Mouse (Mus musculus) MEL (cell line): ENCODE data around the gene Atp6v0a1. TPM values are rescaled to one million over a fixed set of nuclear protein-coding genes. Genes with fewer than 3 reads are reported as not detected.

Source experiments
- DNase-seq: peaks from one replicate; pipeline ENCODE4 v3.0.0; 2011; ENCODE audit warnings: low read depth, low spot score
- H3K27ac ChIP-seq: 2 replicates; pipeline ENCODE4 v1.5.1; 2012; ENCODE audit warnings: low read depth, mild to moderate bottlenecking, control low read depth, low read length, moderate library complexity; ENCODE audit not compliant: control insufficient read depth
- H3K27me3 ChIP-seq, 2 experiments: fragments of 150-350 bp in 1 of 2; sonication (generic) in 1 of 2; 2 replicates each; pipeline ENCODE4 v1.6.1; 2012; ENCODE audit warnings: low read length in 2 of 2, mild to moderate bottlenecking in 2 of 2, improper control_type of control experiment in 1 of 2, moderate library complexity in 1 of 2; ENCODE audit not compliant: insufficient read depth in 2 of 2, control insufficient read depth in 1 of 2
- H3K36me3 ChIP-seq, 2 experiments: 2 replicates each; pipeline ENCODE4 v1.6.1; 2012 to 2014; ENCODE audit warnings: low read length in 2 of 2, improper control_type of control experiment in 1 of 2, inconsistent platforms in 1 of 2, mild to moderate bottlenecking in 1 of 2; ENCODE audit not compliant: insufficient read depth in 2 of 2, control insufficient read depth in 1 of 2
- H3K4me1 ChIP-seq, 2 experiments: fragments of 150-350 bp in 1 of 2; sonication (generic) in 1 of 2; 2 replicates each; pipeline ENCODE4 v1.6.1; 2012; ENCODE audit warnings: low read length in 2 of 2, improper control_type of control experiment in 1 of 2, mild to moderate bottlenecking in 1 of 2; ENCODE audit not compliant: insufficient read depth in 2 of 2, control insufficient read depth in 1 of 2
- H3K4me3 ChIP-seq, 2 experiments: fragments of 150-350 bp in 1 of 2; sonication (generic) in 1 of 2; 2 replicates each; pipeline ENCODE4 v1.5.1; 2012; ENCODE audit warnings: low read depth in 2 of 2, low read length in 2 of 2, mild to moderate bottlenecking in 2 of 2, moderate library complexity in 2 of 2, control low read depth in 1 of 2, improper control_type of control experiment in 1 of 2; ENCODE audit not compliant: control insufficient read depth in 1 of 2, insufficient read depth in 1 of 2
- H3K79me2 ChIP-seq: 2 replicates; pipeline ENCODE4 v1.6.1; 2012; ENCODE audit warnings: mild to moderate bottlenecking, low read length, moderate library complexity; ENCODE audit not compliant: control insufficient read depth, poor library complexity, insufficient read depth
- H3K9ac ChIP-seq: 2 replicates; pipeline ENCODE4 v1.6.1; 2012; ENCODE audit warnings: low read depth, mild to moderate bottlenecking, control low read depth, low read length, moderate library complexity; ENCODE audit not compliant: control insufficient read depth, poor library complexity, severe bottlenecking
- H3K9me3 ChIP-seq: fragments of 150-350 bp; sonication (generic); replicated peaks from 2 replicates; pipeline ENCODE4 v1.6.1; 2012; ENCODE audit warnings: mild to moderate bottlenecking, low read length, improper control_type of control experiment, moderate library complexity; ENCODE audit not compliant: insufficient read depth
- CHD1 ChIP-seq: IDR thresholded peaks from 2 replicates; pipeline ENCODE4 v1.6.1; 2012; ENCODE audit warnings: low read depth, mild to moderate bottlenecking, inconsistent platforms, low read length, improper control_type of control experiment
- CHD2 ChIP-seq: IDR thresholded peaks from 2 replicates; pipeline ENCODE4 v1.6.1; 2011; ENCODE audit warnings: low read length, improper control_type of control experiment
- CTCF ChIP-seq, 3 experiments: IDR thresholded peaks in 2 of 3; conservative IDR thresholded peaks in 1 of 3; 2 replicates each; pipeline ENCODE4 v1.5.1; 2011 to 2012; ENCODE audit warnings: low read length in 3 of 3, low read depth in 2 of 3, mild to moderate bottlenecking in 2 of 3, improper control_type of control experiment in 1 of 3, inconsistent platforms in 1 of 3, mixed read lengths in 1 of 3, moderate library complexity in 1 of 3; ENCODE audit not compliant: control insufficient read depth in 1 of 3, insufficient read depth in 1 of 3, poor library complexity in 1 of 3, severe bottlenecking in 1 of 3
- ELF1 ChIP-seq: IDR thresholded peaks from 2 replicates; pipeline ENCODE4 v1.6.1; 2014; ENCODE audit warnings: low read depth, mild to moderate bottlenecking, inconsistent platforms, low read length, improper control_type of control experiment, moderate library complexity
- EP300 ChIP-seq, 2 experiments: IDR thresholded peaks; 2 replicates each; pipeline ENCODE4 v1.6.1; 2011; ENCODE audit warnings: improper control_type of control experiment in 2 of 2, low read length in 2 of 2, low read depth in 1 of 2, mild to moderate bottlenecking in 1 of 2
- ETS1 ChIP-seq: IDR thresholded peaks from 2 replicates; pipeline ENCODE4 v1.6.1; 2012; ENCODE audit warnings: low read depth, mild to moderate bottlenecking, inconsistent platforms, low read length, improper control_type of control experiment, moderate library complexity
- GABPA ChIP-seq: IDR thresholded peaks from 2 replicates; pipeline ENCODE4 v1.6.1; 2012; ENCODE audit warnings: low read depth, mild to moderate bottlenecking, inconsistent platforms, low read length, improper control_type of control experiment, moderate library complexity
- GATA1 ChIP-seq: IDR thresholded peaks from 2 replicates; pipeline ENCODE4 v1.6.1; 2011; ENCODE audit warnings: low read depth, low read length, improper control_type of control experiment
- HCFC1 ChIP-seq: IDR thresholded peaks from 2 replicates; pipeline ENCODE4 v1.6.1; 2012; ENCODE audit warnings: low read depth, mild to moderate bottlenecking, inconsistent platforms, low read length, improper control_type of control experiment, moderate library complexity
- MAFK ChIP-seq: IDR thresholded peaks from 2 replicates; pipeline ENCODE4 v1.6.1; 2011; ENCODE audit warnings: low read depth, mild to moderate bottlenecking, low read length, improper control_type of control experiment, borderline replicate concordance
- MAX ChIP-seq: IDR thresholded peaks from 2 replicates; pipeline ENCODE4 v1.6.1; 2011; ENCODE audit warnings: low read length, improper control_type of control experiment
- MXI1 ChIP-seq: IDR thresholded peaks from 2 replicates; pipeline ENCODE4 v1.6.1; 2011; ENCODE audit warnings: mild to moderate bottlenecking, low read depth, low read length, improper control_type of control experiment
- NELFE ChIP-seq: IDR thresholded peaks from 2 replicates; pipeline ENCODE4 v1.6.1; 2011; ENCODE audit warnings: low read depth, low read length, improper control_type of control experiment
- NRF1 ChIP-seq: IDR thresholded peaks from 2 replicates; pipeline ENCODE4 v1.6.1; 2014; ENCODE audit warnings: low read depth, mild to moderate bottlenecking, inconsistent platforms, low read length, improper control_type of control experiment, moderate library complexity; ENCODE audit not compliant: poor library complexity, insufficient read depth, severe bottlenecking
- POLR2A ChIP-seq, 2 experiments: IDR thresholded peaks; 2 replicates each; pipeline ENCODE4 v1.6.1; 2011 to 2012; ENCODE audit warnings: low read length in 2 of 2, mild to moderate bottlenecking in 2 of 2, control low read depth in 1 of 2, improper control_type of control experiment in 1 of 2, low read depth in 1 of 2, moderate library complexity in 1 of 2; ENCODE audit not compliant: control insufficient read depth in 1 of 2, insufficient read depth in 1 of 2, poor library complexity in 1 of 2
- SIN3A ChIP-seq: IDR thresholded peaks from 2 replicates; pipeline ENCODE4 v1.6.1; 2012; ENCODE audit warnings: low read length, improper control_type of control experiment, inconsistent platforms
- SMC3 ChIP-seq: IDR thresholded peaks from 2 replicates; pipeline ENCODE4 v1.6.1; 2011; ENCODE audit warnings: low read depth, low read length, improper control_type of control experiment
- TAL1 ChIP-seq: IDR thresholded peaks from 2 replicates; pipeline ENCODE4 v1.6.1; 2012; ENCODE audit warnings: mild to moderate bottlenecking, inconsistent platforms, low read length, moderate library complexity, mixed read lengths
- UBTF ChIP-seq: IDR thresholded peaks from 2 replicates; pipeline ENCODE4 v1.6.1; 2012; ENCODE audit warnings: low read depth, mild to moderate bottlenecking, inconsistent platforms, low read length, improper control_type of control experiment, moderate library complexity, borderline replicate concordance; ENCODE audit not compliant: insufficient read depth
- USF2 ChIP-seq, 2 experiments: IDR thresholded peaks; 2 replicates each; pipeline ENCODE4 v1.6.1; 2011 to 2012; ENCODE audit warnings: improper control_type of control experiment in 2 of 2, low read length in 2 of 2, borderline replicate concordance in 1 of 2, inconsistent platforms in 1 of 2, low read depth in 1 of 2, mild to moderate bottlenecking in 1 of 2; ENCODE audit not compliant: insufficient read depth in 1 of 2
- ZKSCAN1 ChIP-seq: IDR thresholded peaks from 2 replicates; pipeline ENCODE4 v1.6.1; 2012; ENCODE audit warnings: low read depth, mild to moderate bottlenecking, inconsistent platforms, low read length, improper control_type of control experiment, moderate library complexity
- ZMIZ1 ChIP-seq: IDR thresholded peaks from 2 replicates; pipeline ENCODE4 v1.6.1; 2012; ENCODE audit warnings: low read depth, mild to moderate bottlenecking, inconsistent platforms, low read length, improper control_type of control experiment, moderate library complexity
- ZNF384 ChIP-seq: IDR thresholded peaks from 2 replicates; pipeline ENCODE4 v1.6.1; 2012; ENCODE audit warnings: low read depth, mild to moderate bottlenecking, inconsistent platforms, low read length, improper control_type of control experiment
- polyA plus RNA-seq, 2 experiments: library from polyadenylated mRNA; stranded (reverse) in 1 of 2; unstranded in 1 of 2; fragments of >175 nt in 1 of 2; fragments of >200 nt in 1 of 2; gene quantifications; 2 replicates each; pipeline versions ENCODE4 v1.2.1 to v1.2.4; 2012; ENCODE audit warnings: low replicate concordance in 2 of 2, low read depth in 1 of 2; ENCODE audit not compliant: insufficient read length in 2 of 2, insufficient read depth in 1 of 2, missing spikeins in 1 of 2
- total RNA-seq: library from RNA; depleted of rRNA; stranded (reverse); fragments of 300-350 nt; gene quantifications from 2 replicates; pipeline ENCODE4 v1.2.3, GENCODE M21; 2012

Atp6v0a1 gene
- total and polyA plus RNA-seq, 3 experiments = 12.8 to 23.2 TPM; not detected in 1

DNA sequence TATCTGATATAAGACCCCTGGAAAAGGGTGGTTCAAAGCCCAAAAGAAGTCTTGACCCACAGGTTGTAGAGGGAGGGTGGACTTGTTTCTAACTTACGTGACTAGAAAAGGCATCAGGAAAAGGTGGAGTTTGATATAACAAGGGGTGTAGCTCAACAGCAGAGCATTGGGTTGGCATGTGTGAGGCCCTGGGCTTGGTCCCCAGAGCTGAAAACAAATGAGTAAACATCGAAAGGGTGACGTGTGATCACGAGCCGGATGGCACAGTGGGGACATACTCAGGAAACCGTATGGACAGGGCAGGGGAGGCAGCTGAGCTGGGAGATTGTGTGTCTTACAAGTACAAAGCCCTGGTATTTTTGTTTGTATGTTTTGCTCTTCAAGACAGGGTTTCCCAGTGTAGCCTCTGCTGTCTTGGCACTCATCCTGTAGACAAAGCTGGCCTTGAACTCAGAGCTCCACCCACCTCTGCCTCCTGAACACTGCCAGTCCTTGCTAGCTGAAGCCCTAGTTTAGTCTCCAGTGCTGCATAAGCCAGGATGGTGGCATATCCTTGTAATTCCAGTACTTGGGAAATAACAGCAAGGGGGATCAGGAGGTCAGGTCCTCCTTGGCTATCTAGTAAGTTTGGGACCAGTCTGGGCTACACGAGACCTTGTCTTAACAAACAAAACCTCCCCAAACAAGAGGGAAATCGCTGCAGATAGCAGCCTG is 25.5 kb downstream of the Atp6v0a1 start (continued):
- TF ChIP-seq MAFK (no peak), GABPA (no peak), CHD2 (no peak)

DNA sequence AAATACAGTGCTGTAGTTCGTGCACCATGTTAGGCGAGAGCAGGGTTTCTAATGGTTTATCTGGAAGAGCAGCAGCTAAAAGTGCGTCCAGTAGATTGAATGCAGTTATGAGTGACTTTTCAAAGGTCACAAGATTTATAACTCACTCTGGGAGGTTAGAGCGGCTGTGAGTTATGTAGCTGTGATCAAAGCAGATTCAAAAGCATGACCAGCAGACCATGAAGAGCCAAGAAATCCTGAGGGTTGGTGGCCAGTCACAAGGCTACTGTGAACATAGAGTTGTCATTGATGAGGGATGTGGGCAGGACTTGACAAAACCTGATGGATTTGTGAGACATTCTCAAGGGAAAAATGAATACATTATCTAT is 26.1 kb downstream of the Atp6v0a1 start:
- H3K79me2 ChIP-seq = no peaks in the 10 kb centered on the region
- no peak for DNase-seq
- H3K4me3 ChIP-seq = no peak overlapping the region
- peaks cover 0 to 2% of the 10 kb centered on the region in 2 experiments; a peak in 2 of 4 replicates for H3K36me3 ChIP-seq
- no peaks in the 10 kb centered on the region for H3K27me3 ChIP-seq
- H3K27ac ChIP-seq = no peak overlapping the region
- TF ChIP-seq ZMIZ1 (no peak), HCFC1 (no peak), ZNF384 (no peak), NELFE (no peak), ETS1 (no peak), CHD2 (no peak), NRF1 (no peak), MXI1 (no peak), POLR2A (IDR thresholded peaks at IDR 0.05; ENCODE audit: control insufficient read depth in 1 of 2, insufficient read depth in 1 of 2, low read depth in 1 of 2, low read length in 2 of 2, poor library complexity in 1 of 2) (no peak), SIN3A (no peak)
- TF ChIP-seq, all 39 proteins: peak for 0
- Histone ChIP-seq H3K9me3 (no peaks in the 10 kb centered on the region), H3K4me1 (no peaks in the 10 kb centered on the region), H3K9ac (no peak overlapping the region)

DNA sequence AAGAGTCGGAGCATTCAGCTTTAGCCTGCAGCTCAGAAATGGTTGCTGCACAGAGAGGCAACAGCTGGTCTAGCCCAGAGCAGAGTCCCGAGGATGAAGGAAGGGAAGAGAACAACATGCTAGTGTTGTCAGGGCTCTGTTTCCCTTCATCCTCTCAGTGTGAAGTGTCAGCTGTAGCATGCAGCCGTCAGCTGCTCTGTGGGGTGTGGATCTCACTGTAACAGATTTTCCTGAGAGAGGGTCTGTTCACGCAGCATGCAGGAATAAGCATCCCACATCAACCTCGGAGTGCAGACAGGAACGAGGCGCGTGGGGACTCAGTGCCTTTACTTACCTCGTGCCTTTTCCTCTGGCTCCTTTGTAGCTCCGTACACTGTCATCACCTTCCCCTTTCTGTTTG is 28.5 kb downstream of the Atp6v0a1 start:
- no peak for TF ChIP-seq MAX
- Histone ChIP-seq H3K27me3 (no peaks in the 10 kb centered on the region), H3K4me1 (no peaks in the 10 kb centered on the region), H3K9me3 (no peaks in the 10 kb centered on the region), H3K4me3 (no peak overlapping the region), H3K36me3 (peaks cover 0 to 2% of the 10 kb centered on the region in 2 experiments; a peak in 2 of 4 replicates), H3K79me2 (no peaks in the 10 kb centered on the region), H3K27ac (no peak overlapping the region), H3K9ac (no peak overlapping the region)
- no peak for DNase-seq

DNA sequence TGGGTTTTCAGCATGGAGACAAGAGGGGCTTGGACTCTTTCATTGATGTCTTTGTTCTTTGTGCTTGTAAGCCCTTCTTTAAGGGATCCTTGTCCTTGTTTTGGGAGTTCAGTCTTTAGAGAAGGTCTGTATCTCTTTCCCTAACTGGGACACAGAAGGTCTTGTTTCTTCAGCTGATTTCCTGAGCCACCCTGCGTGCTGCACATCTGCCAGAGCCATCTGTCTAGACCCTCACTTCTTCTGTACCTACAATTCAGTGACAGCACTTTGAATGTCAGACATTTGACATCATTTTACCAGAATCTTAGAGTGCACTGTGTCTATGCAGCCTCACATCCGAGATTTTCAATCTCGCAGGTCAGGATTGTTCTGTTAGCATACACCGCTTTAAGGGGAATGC is 36.6 kb downstream of the Atp6v0a1 start:
- Histone ChIP-seq H3K4me1 (no peaks in the 10 kb centered on the region), H3K9ac (no peak overlapping the region)

More for the DNA sequence above, 36.6 kb downstream of the Atp6v0a1 start:
- Histone ChIP-seq H3K36me3 (no peaks in the 10 kb centered on the region; a peak in 2 of 4 replicates), H3K79me2 (no peaks in the 10 kb centered on the region), H3K27me3 (no peaks in the 10 kb centered on the region), H3K4me3 (no peak overlapping the region), H3K9me3 (no peaks in the 10 kb centered on the region), H3K27ac (no peak overlapping the region)
- TF ChIP-seq SMC3 (no peak), GATA1 (no peak), HCFC1 (no peak), ELF1 (no peak), SIN3A (no peak), CHD1 (no peak), TAL1 (no peak), EP300 (IDR thresholded peaks at IDR 0.05; ENCODE audit: low read depth in 1 of 2, low read length in 2 of 2) (no peak), NELFE (no peak), ZMIZ1 (no peak), USF2 (IDR thresholded peaks at IDR 0.05; ENCODE audit: borderline replicate concordance in 1 of 2, insufficient read depth in 1 of 2, low read depth in 1 of 2, low read length in 2 of 2) (no peak), POLR2A (IDR thresholded peaks at IDR 0.05; ENCODE audit: control insufficient read depth in 1 of 2, insufficient read depth in 1 of 2, low read depth in 1 of 2, low read length in 2 of 2, poor library complexity in 1 of 2) (no peak), GABPA (no peak), CTCF (IDR thresholded peaks at IDR 0.05 in 2 of 3, conservative IDR thresholded peaks at IDR 0.05 in 1 of 3; ENCODE audit: control insufficient read depth in 1 of 3, insufficient read depth in 1 of 3, low read depth in 2 of 3, low read length in 3 of 3, poor library complexity in 1 of 3, severe bottlenecking in 1 of 3) (no peak), UBTF (no peak), ZKSCAN1 (no peak)
- no peak for DNase-seq
